In genomic region chr2:145957450-145957849, GRCm38 (mm10) we compare ENCODE assay signal across 8 mouse cellular contexts. TPM values are rescaled to one million over a fixed set of nuclear protein-coding genes. Genes with fewer than 3 reads are reported as not detected.
DNase-seq lines count a peak whose midpoint lies in the region; ATAC-seq and TF ChIP-seq lines count a peak whose summit lies in the region.

No protein-coding gene starts in this region.

- no peak for ATAC-seq in heart, embryonic 12.5 days (ENCODE audit: insufficient number of reproducible peaks, low FRiP score)
- ATAC-seq in granulocyte monocyte progenitor cell, adult 5-6 weeks (replicated peaks; ENCODE audit: poor library complexity, severe bottlenecking) = peak; percentile 35; the same call in 1 of the 2 replicates

- H3K4me3 ChIP-seq in heart, embryonic 12.5 days = no peak overlapping the region
- H3K4me3 ChIP-seq in thymus, adult 2 months (ENCODE audit: control insufficient read depth, insufficient read depth, low read length) = no peak overlapping the region

- peak; percentile 25 for DNase-seq in heart, adult 8-10 months (ENCODE audit: low spot score)
- DNase-seq in thymus, postnatal 0 days (ENCODE audit: low spot score) = peak; percentile 33
- no peak for DNase-seq in thymus, adult 2 months
- peak; percentile 37 for DNase-seq in retina, postnatal 7 days (ENCODE audit: low read depth, low spot score)
- DNase-seq in right cerebral cortex, postnatal 10 days (ENCODE audit: low spot score in 2 of 2) = no peak
- DNase-seq in adrenal gland, adult 18-20 months (ENCODE audit: low spot score in 2 of 2) = no peak

- TF ChIP-seq POLR2A in thymus, adult 2 months (IDR thresholded peaks at IDR 0.05; ENCODE audit: control insufficient read depth, extremely low read depth, insufficient read depth, low read length, poor library complexity) = no peak

- no peaks in the 10 kb centered on the region for H3K4me1 ChIP-seq in heart, embryonic 12.5 days (replicated peaks)
- H3K4me1 ChIP-seq in thymus, adult 2 months (replicated peaks; ENCODE audit: control insufficient read depth, insufficient read depth, low read length) = no peaks in the 10 kb centered on the region

- H3K9ac ChIP-seq in heart, embryonic 12.5 days = no peak overlapping the region

- TF ChIP-seq CTCF in thymus, adult 2 months (IDR thresholded peaks at IDR 0.05; ENCODE audit: borderline replicate concordance, control insufficient read depth, extremely low read depth, insufficient read depth, low read length, poor library complexity) = no peak

- no peaks in the 10 kb centered on the region for H3K9me3 ChIP-seq in heart, embryonic 12.5 days (replicated peaks)

- H3K4me2 ChIP-seq in heart, embryonic 12.5 days = no peak overlapping the region

- H3K27me3 ChIP-seq in heart, embryonic 12.5 days (replicated peaks) = no peaks in the 10 kb centered on the region
- H3K27me3 ChIP-seq in thymus, adult 2 months (ENCODE audit: control insufficient read depth, insufficient read depth, low read length) = no peaks in the 10 kb centered on the region

- H3K27ac ChIP-seq in heart, embryonic 12.5 days (ENCODE audit: poor library complexity, severe bottlenecking) = no peak overlapping the region
- H3K27ac ChIP-seq in thymus, adult 2 months (ENCODE audit: control insufficient read depth, insufficient read depth, low read length) = no peak overlapping the region

- WGBS in heart, embryonic 12.5 days = 11% methylated on average over 4 of the region's 4 CpGs
- 19% methylated on average over 4 of the region's 4 CpGs for WGBS in thymus, adult 2 months

- no peaks in the 10 kb centered on the region for H3K36me3 ChIP-seq in heart, embryonic 12.5 days
- no peaks in the 10 kb centered on the region for H3K36me3 ChIP-seq in thymus, adult 2 months (ENCODE audit: control insufficient read depth, insufficient read depth, low read length)

RNA-seq across cellular contexts. Expression of gene Crnkl1, which starts 22.6 kb away (rescaled TPM):
- total RNA-seq in heart, adult 8-10 months (2022) = 10 to 100 TPM; 16.6 to 23.3 (median 20.5) TPM
- polyA plus RNA-seq in heart, embryonic 12.5 days (2016; fragmentation: Nextera tagmentation; extraction: Ambion mirVana) = 19.8 and 21.6 TPM in 2 replicates
- polyA plus RNA-seq in thymus, postnatal 0 days (2015; fragmentation: Nextera tagmentation; extraction: Ambion mirVana) = 38.3 and 39.1 TPM in 2 replicates
- 20.2 and 30.9 TPM in 2 replicates for polyA plus RNA-seq in thymus, adult 2 months (2012; rRNA removed)
- total RNA-seq in granulocyte monocyte progenitor cell, adult 5-6 weeks (2014; fragmentation: Nextera tagmentation) = 24.8 and 27.2 TPM in 2 replicates
- 62.3 and 69.9 TPM in 2 replicates for total RNA-seq in granulocyte monocyte progenitor cell, adult 5-6 weeks (2017)
- 10 to 100 TPM; 22.4 to 22.6 TPM for total RNA-seq in adrenal gland, adult 18-20 months (2021)

RNA-seq across cellular contexts. Expression of gene Cfap61, which starts 22.9 kb away (rescaled TPM):
- total RNA-seq in heart, adult 8-10 months (2022) = 1 to 10 TPM in 3 of 4 experiments, under 1 TPM in 1; 0.92 to 2.5 (median 1.7) TPM
- polyA plus RNA-seq in heart, embryonic 12.5 days (2016; fragmentation: Nextera tagmentation; extraction: Ambion mirVana) = 0.59 and 1.0 TPM in 2 replicates
- 0.15 and 0.30 TPM in 2 replicates for polyA plus RNA-seq in thymus, postnatal 0 days (2015; fragmentation: Nextera tagmentation; extraction: Ambion mirVana)
- polyA plus RNA-seq in thymus, adult 2 months (2012; rRNA removed) = 0.23 TPM in 1 of 2 replicates, not detected in the other
- not detected in 2 replicates for total RNA-seq in granulocyte monocyte progenitor cell, adult 5-6 weeks (2014; fragmentation: Nextera tagmentation)
- total RNA-seq in granulocyte monocyte progenitor cell, adult 5-6 weeks (2017) = not detected in 2 replicates
- 10 to 100 TPM; 27.2 to 30.4 TPM for total RNA-seq in adrenal gland, adult 18-20 months (2021)

RNA-seq across cellular contexts. Expression of gene Naa20, which starts 55.6 kb away (rescaled TPM):
- 10 to 100 TPM; 73.0 to 85.8 (median 80.3) TPM for total RNA-seq in heart, adult 8-10 months (2022)
- 164 and 166 TPM in 2 replicates for polyA plus RNA-seq in heart, embryonic 12.5 days (2016; fragmentation: Nextera tagmentation; extraction: Ambion mirVana)
- 158 and 162 TPM in 2 replicates for polyA plus RNA-seq in thymus, postnatal 0 days (2015; fragmentation: Nextera tagmentation; extraction: Ambion mirVana)
- polyA plus RNA-seq in thymus, adult 2 months (2012; rRNA removed) = 28.5 and 30.1 TPM in 2 replicates
- total RNA-seq in granulocyte monocyte progenitor cell, adult 5-6 weeks (2014; fragmentation: Nextera tagmentation) = 79.6 and 85.0 TPM in 2 replicates
- total RNA-seq in granulocyte monocyte progenitor cell, adult 5-6 weeks (2017) = 82.3 and 102 TPM in 2 replicates
- total RNA-seq in adrenal gland, adult 18-20 months (2021) = 10 to 100 TPM; 50.6 to 59.5 TPM

Comparison
In these comparisons a context has a peak if more than half of its experiments do, and no peak if none do; other contexts are left out.
1. DNase-seq: peak in heart, adult 8-10 months (single experiment), thymus, postnatal 0 days (single experiment) and retina, postnatal 7 days (single experiment); none in thymus, adult 2 months (single experiment), right cerebral cortex, postnatal 10 days (0 of 2) and adrenal gland, adult 18-20 months (0 of 2).
2. RNA of gene Cfap61, which starts 22.9 kb away (total RNA-seq): 27.2 to 30.4 TPM in adrenal gland, adult 18-20 months; 0.92 to 2.5 TPM in heart, adult 8-10 months and not detected in granulocyte monocyte progenitor cell, adult 5-6 weeks; every median in the first group is over 4 times any median in the second.